Mouse (Mus musculus): ENCODE results near the gene Haao.

DNA sequence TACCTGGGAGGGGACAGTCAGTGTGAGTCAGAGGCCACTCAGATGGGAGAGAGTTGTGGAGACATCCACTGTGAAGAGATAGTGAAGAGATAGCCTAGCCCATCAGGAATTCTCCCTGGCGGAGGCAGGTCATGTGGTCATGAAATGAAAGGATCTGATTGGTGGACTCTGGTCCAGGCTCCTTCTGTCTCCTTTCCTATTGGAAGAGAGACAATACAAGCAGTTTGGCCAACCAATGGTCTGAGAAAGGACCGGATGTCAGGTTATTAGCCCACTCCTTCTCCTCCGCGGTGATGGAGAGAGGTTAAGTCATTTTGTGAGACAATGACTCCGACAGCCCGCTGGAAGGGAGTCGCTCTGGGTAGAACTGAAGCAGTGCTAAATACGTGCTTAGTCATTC lies 26.8 kb upstream of the Haao start:
- TF ChIP-seq POLR2A (IDR thresholded peaks at IDR 0.05; ENCODE audit: borderline replicate concordance, extremely low read depth, insufficient read depth, insufficient read length, poor library complexity, severe bottlenecking): no peak
- TF ChIP-seq CTCF (IDR thresholded peaks at IDR 0.05; ENCODE audit: borderline replicate concordance, extremely low read depth, insufficient read depth, insufficient read length): no peak

All from brain, embryonic 14.5 days (tissue).